Comparison of ENCODE assay signal across 21 mouse cellular contexts in genomic region chr15:91917877-91918276, GRCm38 (mm10).
DNase-seq lines count a peak whose midpoint lies in the region; ATAC-seq and TF ChIP-seq lines count a peak whose summit lies in the region.
"Had no signal": no experiment of that assay in that cellular context is flagged by ENCODE, and none has a peak within 500 bp of the region (broad histone marks: within the 10 kb centered on the region; RNA-seq: fewer than 3 reads in every experiment).

No protein-coding gene starts in this region.

- no peak for TF ChIP-seq CTCF in midbrain, postnatal 0 days (IDR thresholded peaks at IDR 0.05)
- no peak for TF ChIP-seq CTCF in lung, postnatal 0 days (IDR thresholded peaks at IDR 0.05)

- peak; percentile 41 for DNase-seq in midbrain, postnatal 0 days (ENCODE audit: low spot score)
- no peak for DNase-seq in midbrain, embryonic 11.5 days (ENCODE audit: low spot score, missing footprints)
- peak; percentile 38 for DNase-seq in cerebellum, adult 9-11 months
- peak; percentile 13 for DNase-seq in mesoderm, embryonic 11.5 days (ENCODE audit: low read depth, low spot score)
- no peak for DNase-seq in lung, postnatal 0 days (ENCODE audit: low spot score)
- DNase-seq: adrenal gland, adult 2 months; B cell, adult 2 months; gastrocnemius, postnatal 36 days; kidney, adult 9 months; kidney, postnatal 25 days; liver, postnatal 0 days; lung, postnatal 14 days; thymus, adult 18-20 months; thymus, postnatal 4 days had no signal

- no peak overlapping the region for H3K4me3 ChIP-seq in forebrain, embryonic 16.5 days (replicated peaks; ENCODE audit: low read length)
- H3K4me3 ChIP-seq in forebrain, embryonic 15.5 days = no peak overlapping the region
- no peak overlapping the region for H3K4me3 ChIP-seq in midbrain, postnatal 0 days (ENCODE audit: low read depth, low read length)
- H3K4me3 ChIP-seq in midbrain, embryonic 11.5 days (ENCODE audit: low read depth, low read length) = no peak overlapping the region
- no peak overlapping the region for H3K4me3 ChIP-seq in intestine, embryonic 16.5 days (ENCODE audit: low read length)
- H3K4me3 ChIP-seq in lung, postnatal 0 days (ENCODE audit: low read depth, low read length) = no peak overlapping the region
- H3K4me3 ChIP-seq: embryonic facial prominence, embryonic 12.5 days; hindbrain, embryonic 10.5 days; stomach, embryonic 15.5 days had no signal

- no peaks in the 10 kb centered on the region for H3K27me3 ChIP-seq in forebrain, embryonic 16.5 days (replicated peaks; ENCODE audit: control insufficient read depth, insufficient read depth, low read length)
- no peaks in the 10 kb centered on the region for H3K27me3 ChIP-seq in forebrain, embryonic 15.5 days
- H3K27me3 ChIP-seq in midbrain, postnatal 0 days (ENCODE audit: insufficient read depth, low read length) = no peaks in the 10 kb centered on the region
- H3K27me3 ChIP-seq in midbrain, embryonic 11.5 days (ENCODE audit: control insufficient read depth, insufficient read depth, low read length) = no peaks in the 10 kb centered on the region
- no peaks in the 10 kb centered on the region for H3K27me3 ChIP-seq in intestine, embryonic 16.5 days (replicated peaks; ENCODE audit: control insufficient read depth, insufficient read depth, low read length)
- no peaks in the 10 kb centered on the region for H3K27me3 ChIP-seq in lung, postnatal 0 days (replicated peaks; ENCODE audit: insufficient read depth, low read length)
- H3K27me3 ChIP-seq: embryonic facial prominence, embryonic 12.5 days; stomach, embryonic 15.5 days had no signal

- no peak overlapping the region for H3K4me2 ChIP-seq in forebrain, embryonic 16.5 days (ENCODE audit: low read length)
- no peak overlapping the region for H3K4me2 ChIP-seq in forebrain, embryonic 15.5 days (replicated peaks)
- H3K4me2 ChIP-seq in midbrain, postnatal 0 days (ENCODE audit: low read depth, low read length, poor library complexity, severe bottlenecking) = no peak overlapping the region
- H3K4me2 ChIP-seq in midbrain, embryonic 11.5 days = no peak overlapping the region
- H3K4me2 ChIP-seq in intestine, embryonic 16.5 days (ENCODE audit: low read depth, low read length) = no peak overlapping the region
- no peak overlapping the region for H3K4me2 ChIP-seq in lung, postnatal 0 days (replicated peaks; ENCODE audit: low read depth, low read length)
- H3K4me2 ChIP-seq: embryonic facial prominence, embryonic 12.5 days; stomach, embryonic 15.5 days had no signal

- no peak overlapping the region for H3K9ac ChIP-seq in forebrain, embryonic 16.5 days (replicated peaks; ENCODE audit: low read depth, low read length)
- H3K9ac ChIP-seq in forebrain, embryonic 15.5 days (replicated peaks) = no peak overlapping the region
- no peak overlapping the region for H3K9ac ChIP-seq in midbrain, postnatal 0 days (replicated peaks; ENCODE audit: low read length, poor library complexity, severe bottlenecking)
- H3K9ac ChIP-seq in midbrain, embryonic 11.5 days (ENCODE audit: low read length) = no peak overlapping the region
- no peak overlapping the region for H3K9ac ChIP-seq in intestine, embryonic 16.5 days (ENCODE audit: low read depth, low read length)
- no peak overlapping the region for H3K9ac ChIP-seq in lung, postnatal 0 days (replicated peaks; ENCODE audit: low read depth)
- H3K9ac ChIP-seq: embryonic facial prominence, embryonic 12.5 days; liver, postnatal 0 days; stomach, embryonic 15.5 days had no signal

- TF ChIP-seq EP300 in lung, postnatal 0 days (IDR thresholded peaks at IDR 0.05) = no peak

- 0 out of 2 replicates have a peak, but pooled peaks have one; percentile 20 for ATAC-seq in forebrain, embryonic 16.5 days
- ATAC-seq in forebrain, embryonic 15.5 days (replicated peaks) = no peak
- no peak for ATAC-seq in midbrain, postnatal 0 days (ENCODE audit: low FRiP score)
- ATAC-seq in midbrain, embryonic 11.5 days (ENCODE audit: low FRiP score) = no peak
- ATAC-seq in intestine, embryonic 16.5 days = no peak
- no peak for ATAC-seq in lung, postnatal 0 days
- ATAC-seq: inflammation-experienced regulatory T-cells, adult 6 months; liver, postnatal 0 days had no signal

- WGBS in forebrain, embryonic 16.5 days = 48% methylated on average over 4 of the region's 4 CpGs
- 44% methylated on average over 4 of the region's 4 CpGs for WGBS in forebrain, embryonic 15.5 days
- WGBS in midbrain, postnatal 0 days = 59% methylated on average over 4 of the region's 4 CpGs
- 65% methylated on average over 4 of the region's 4 CpGs for WGBS in midbrain, embryonic 11.5 days
- WGBS in intestine, embryonic 16.5 days = 55% methylated on average over 4 of the region's 4 CpGs
- WGBS in lung, postnatal 0 days = 48% methylated on average over 4 of the region's 4 CpGs

- no peak overlapping the region for H3K27ac ChIP-seq in forebrain, embryonic 16.5 days (ENCODE audit: low read length)
- H3K27ac ChIP-seq in forebrain, embryonic 15.5 days (replicated peaks) = no peak overlapping the region
- no peak overlapping the region for H3K27ac ChIP-seq in midbrain, postnatal 0 days (ENCODE audit: low read depth, low read length)
- H3K27ac ChIP-seq in midbrain, embryonic 11.5 days (ENCODE audit: low read depth, low read length) = no peak overlapping the region
- H3K27ac ChIP-seq in intestine, embryonic 16.5 days (ENCODE audit: low read length) = no peak overlapping the region
- no peak overlapping the region for H3K27ac ChIP-seq in lung, postnatal 0 days (ENCODE audit: low read length)
- H3K27ac ChIP-seq: embryonic facial prominence, embryonic 12.5 days; hindbrain, embryonic 10.5 days; stomach, embryonic 15.5 days had no signal

- H3K36me3 ChIP-seq in forebrain, embryonic 16.5 days (ENCODE audit: control insufficient read depth, insufficient read depth) = no peaks in the 10 kb centered on the region
- no peaks in the 10 kb centered on the region for H3K36me3 ChIP-seq in forebrain, embryonic 15.5 days
- H3K36me3 ChIP-seq in midbrain, postnatal 0 days (ENCODE audit: insufficient read depth, low read length) = no peaks in the 10 kb centered on the region
- no peaks in the 10 kb centered on the region for H3K36me3 ChIP-seq in midbrain, embryonic 11.5 days (ENCODE audit: control insufficient read depth, insufficient read depth, low read length)
- H3K36me3 ChIP-seq in intestine, embryonic 16.5 days (ENCODE audit: control insufficient read depth, insufficient read depth, low read length) = no peaks in the 10 kb centered on the region
- no peaks in the 10 kb centered on the region for H3K36me3 ChIP-seq in lung, postnatal 0 days (ENCODE audit: insufficient read depth, low read length)
- H3K36me3 ChIP-seq: embryonic facial prominence, embryonic 12.5 days; hindbrain, embryonic 10.5 days; stomach, embryonic 15.5 days had no signal

- H3K9me3 ChIP-seq in forebrain, embryonic 16.5 days (ENCODE audit: control insufficient read depth, low read length) = no peaks in the 10 kb centered on the region
- H3K9me3 ChIP-seq in forebrain, embryonic 15.5 days = no peaks in the 10 kb centered on the region
- no peaks in the 10 kb centered on the region for H3K9me3 ChIP-seq in midbrain, postnatal 0 days (ENCODE audit: low read length)
- H3K9me3 ChIP-seq in midbrain, embryonic 11.5 days (ENCODE audit: control insufficient read depth, low read length) = no peaks in the 10 kb centered on the region
- H3K9me3 ChIP-seq in intestine, embryonic 16.5 days (ENCODE audit: control insufficient read depth, low read length) = no peaks in the 10 kb centered on the region
- no peaks in the 10 kb centered on the region for H3K9me3 ChIP-seq in lung, postnatal 0 days (ENCODE audit: low read length)
- H3K9me3 ChIP-seq: embryonic facial prominence, embryonic 12.5 days; hindbrain, embryonic 10.5 days; stomach, embryonic 15.5 days had no signal

- H3K4me1 ChIP-seq in forebrain, embryonic 16.5 days (replicated peaks; ENCODE audit: control insufficient read depth, insufficient read depth, low read length) = 0 out of 2 replicates have a peak, but pooled peaks cover 2% of the 10 kb centered on the region
- 0 out of 2 replicates have a peak, but pooled peaks cover 3% of the 10 kb centered on the region for H3K4me1 ChIP-seq in forebrain, embryonic 15.5 days
- H3K4me1 ChIP-seq in midbrain, postnatal 0 days (ENCODE audit: insufficient read depth, low read length) = no peaks in the 10 kb centered on the region
- no peaks in the 10 kb centered on the region for H3K4me1 ChIP-seq in midbrain, embryonic 11.5 days (ENCODE audit: control insufficient read depth, insufficient read depth, low read length)
- no peaks in the 10 kb centered on the region for H3K4me1 ChIP-seq in intestine, embryonic 16.5 days (ENCODE audit: control insufficient read depth, insufficient read depth, low read length)
- H3K4me1 ChIP-seq in lung, postnatal 0 days (ENCODE audit: insufficient read depth, low read depth, low read length) = no peaks in the 10 kb centered on the region
- H3K4me1 ChIP-seq: embryonic facial prominence, embryonic 12.5 days; hindbrain, embryonic 10.5 days; stomach, embryonic 15.5 days had no signal

Comparison
In these comparisons a context has a peak if more than half of its experiments do, and no peak if none do; other contexts are left out.
1. DNase-seq: peak in midbrain, postnatal 0 days (single experiment), cerebellum, adult 9-11 months (single experiment) and mesoderm, embryonic 11.5 days (single experiment); none in midbrain, embryonic 11.5 days (single experiment) and lung, postnatal 0 days (single experiment).